Mouse (Mus musculus) megakaryocyte, embryonic 14.5 days (primary cell): ENCODE results near the gene Lrrc42.

ENCODE experiments used
- FLI1 ChIP-seq: IDR thresholded peaks from 2 replicates; pipeline ENCODE4 v1.6.1; 2012; ENCODE audit warnings: low read length, inconsistent platforms, mixed read lengths
- GATA1 ChIP-seq: IDR thresholded peaks from 3 replicates; pipeline ENCODE4 v1.6.1; 2012; ENCODE audit warnings: mixed read lengths, low read length, inconsistent platforms, borderline replicate concordance

- TF ChIP-seq GATA1, result no peak
- no peak for TF ChIP-seq FLI1
Observed at GRCm38 (mm10) chr4:107250494-107250893, 2.8 kb downstream of the Lrrc42 start.
